Mouse (Mus musculus) neural tube, embryonic 11.5 days (tissue): ENCODE results near the gene Slc25a16. TPM values are rescaled to one million over a fixed set of nuclear protein-coding genes. Genes with fewer than 3 reads are reported as not detected.

Source experiments
- ATAC-seq: fragments of 200-750 bp; cut with Nextera tagmentation; 2 replicates; pipeline ENCODE4 v1.8.0; 2017; ENCODE audit warnings: moderate number of reproducible peaks, mild to moderate bottlenecking, moderate TSS enrichment, moderate library complexity; ENCODE audit not compliant: insufficient read depth, low FRiP score, low TSS enrichment
- DNase-seq: peaks from one replicate; pipeline ENCODE4 v3.0.0-alpha.2; 2015; ENCODE audit warnings: low spot score
- H3K27ac ChIP-seq: fragments of 300-500 bp; sonication (generic); 2 replicates; pipeline ENCODE4 v1.5.1; 2014; ENCODE audit warnings: low read depth, mild to moderate bottlenecking, low read length
- H3K27me3 ChIP-seq: fragments of 300-500 bp; sonication (generic); 2 replicates; pipeline ENCODE4 v1.6.1; 2014; ENCODE audit warnings: mild to moderate bottlenecking, low read length, mixed read lengths; ENCODE audit not compliant: control insufficient read depth, insufficient read depth
- H3K36me3 ChIP-seq: fragments of 300-500 bp; sonication (generic); 2 replicates; pipeline ENCODE4 v1.6.1; 2014; ENCODE audit warnings: mild to moderate bottlenecking, low read length, moderate library complexity, mixed read lengths; ENCODE audit not compliant: control insufficient read depth, insufficient read depth
- H3K4me1 ChIP-seq: fragments of 300-500 bp; sonication (generic); 2 replicates; pipeline ENCODE4 v1.6.1; 2014; ENCODE audit warnings: low read length, mixed read lengths; ENCODE audit not compliant: control insufficient read depth, insufficient read depth
- H3K4me2 ChIP-seq: fragments of 300-500 bp; sonication (generic); 2 replicates; pipeline ENCODE4 v1.6.1; 2014; ENCODE audit warnings: low read depth, mild to moderate bottlenecking, moderate library complexity
- H3K4me3 ChIP-seq: fragments of 300-500 bp; sonication (generic); 2 replicates; pipeline ENCODE4 v1.5.1; 2014; ENCODE audit warnings: low read depth, low read length
- H3K9ac ChIP-seq: fragments of 300-500 bp; sonication (generic); 2 replicates; pipeline ENCODE4 v1.6.1; 2014; ENCODE audit warnings: mild to moderate bottlenecking, low read length
- H3K9me3 ChIP-seq: fragments of 300-500 bp; sonication (generic); 2 replicates; pipeline ENCODE4 v1.6.1; 2016; ENCODE audit warnings: low read length; ENCODE audit not compliant: control insufficient read depth
- WGBS: fragments of 180-500 bp; shearing (Covaris S2); extraction: QIAGEN DNeasy Blood & Tissue Kit; methylation state at CpG from one replicate; pipeline ENCODE4 v1.1.7; 2014; 5-methylcytosine and 5-hydroxymethylcytosine counted together
- polyA plus RNA-seq: library from polyadenylated mRNA; unstranded; fragments of >200 nt; fragmentation: Nextera tagmentation; extraction: Ambion mirVana; gene quantifications from 2 replicates; pipeline ENCODE4 v1.2.1, GENCODE M21; 2014

Slc25a16 gene
- polyA plus RNA-seq, 1 experiment from 2014 or later: 12.1 TPM

DNA sequence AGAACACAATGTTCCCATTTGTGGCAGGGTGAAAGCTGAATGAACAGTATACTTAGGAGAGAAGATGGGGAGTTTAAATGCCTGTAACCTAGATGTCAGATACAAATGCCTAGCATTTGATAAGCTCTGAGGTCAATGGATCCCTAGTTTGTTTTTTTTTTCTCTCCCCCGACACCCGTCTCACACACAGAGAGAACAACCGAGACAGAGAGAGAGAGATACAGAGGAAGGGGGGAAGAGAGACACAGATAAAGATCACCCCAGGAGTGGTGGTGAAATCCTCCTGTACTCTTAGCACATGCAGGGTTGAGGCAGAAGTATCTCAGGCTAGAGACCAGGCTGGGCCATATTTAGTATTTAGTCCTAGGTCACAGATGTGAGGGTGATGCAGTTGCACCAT lies 1.4 kb upstream of the Slc25a16 start:
- ATAC-seq (no peak), DNase-seq (no peak)
- Histone ChIP-seq H3K9me3 (no peaks in the 10 kb centered on the region), H3K4me1 (no peaks in the 10 kb centered on the region), H3K4me2 (no peak overlapping the region), H3K4me3 (no peak overlapping the region), H3K9ac (no peak overlapping the region), H3K27ac (no peak overlapping the region), H3K36me3 (no peaks in the 10 kb centered on the region), H3K27me3 (no peaks in the 10 kb centered on the region)
- 83% methylated on average over 3 of the region's 3 CpGs for WGBS

DNA sequence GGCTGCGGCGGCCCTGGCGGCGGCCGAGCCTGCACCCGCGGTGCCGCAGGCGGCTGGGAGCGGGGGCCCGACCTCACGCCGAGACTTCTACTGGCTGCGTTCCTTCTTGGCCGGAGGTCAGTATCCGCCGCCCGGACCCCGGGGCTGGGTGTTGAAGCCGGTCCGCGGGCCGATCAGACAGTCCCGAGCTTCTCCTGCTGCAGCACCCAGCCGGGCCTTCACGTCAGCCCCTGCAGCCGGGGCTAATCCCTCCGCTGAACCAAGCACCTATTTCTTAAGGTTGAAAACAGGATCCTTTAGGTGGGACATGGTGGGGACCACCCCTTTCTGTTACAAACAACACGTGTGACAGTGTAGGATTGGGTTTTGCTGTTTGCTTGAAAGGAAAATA lies 328 bp downstream of the Slc25a16 start:
- Histone ChIP-seq H3K27me3 (no peaks in the 10 kb centered on the region), H3K36me3 (no peaks in the 10 kb centered on the region), H3K27ac (peak overlapping the region; percentile 72), H3K9me3 (no peaks in the 10 kb centered on the region), H3K4me1 (no peaks in the 10 kb centered on the region), H3K4me3 (peak overlapping the region; percentile 85), H3K9ac (peak overlapping the region; percentile 79), H3K4me2 (peak overlapping the region; percentile 89)
- DNase-seq (no peak), ATAC-seq (peak; percentile 71)
- WGBS: 0% methylated on average over 29 of the region's 29 CpGs

DNA sequence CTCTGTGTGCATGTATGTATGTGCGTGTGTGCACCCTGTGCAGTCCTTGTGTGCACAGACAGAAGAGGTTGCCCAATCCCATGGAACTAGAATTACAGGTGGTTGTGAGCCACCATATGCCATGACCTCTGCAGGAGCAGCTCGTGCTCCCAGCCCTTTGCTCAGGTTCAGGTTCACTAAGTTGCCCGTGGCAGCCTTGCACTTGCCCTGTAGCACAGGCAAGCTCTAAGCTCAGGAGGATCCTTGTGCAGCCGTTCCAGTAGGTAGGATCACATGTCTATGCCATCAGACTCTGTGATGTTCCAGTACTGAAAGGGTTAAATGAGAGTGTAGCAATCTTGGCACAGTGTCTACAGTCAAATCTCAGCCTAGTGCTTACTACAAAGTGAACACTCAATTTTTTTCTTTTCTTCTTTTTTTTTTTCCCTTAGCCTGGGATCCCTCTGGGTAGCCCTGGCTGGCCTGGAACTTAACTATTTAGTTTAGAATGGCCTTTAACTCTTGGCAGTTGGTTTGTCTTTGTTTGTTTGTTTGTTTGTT lies 3.7 kb downstream of the Slc25a16 start:
- no peak for DNase-seq
- Histone ChIP-seq H3K4me1 (no peaks in the 10 kb centered on the region), H3K9me3 (no peaks in the 10 kb centered on the region), H3K4me2 (no peak overlapping the region), H3K27ac (no peak overlapping the region), H3K27me3 (no peaks in the 10 kb centered on the region), H3K4me3 (no peak overlapping the region), H3K36me3 (no peaks in the 10 kb centered on the region; the same call in 1 of the 2 replicates), H3K9ac (no peak overlapping the region)
- 91% methylated on average over 4 of the region's 4 CpGs for WGBS
- no peak for ATAC-seq

DNA sequence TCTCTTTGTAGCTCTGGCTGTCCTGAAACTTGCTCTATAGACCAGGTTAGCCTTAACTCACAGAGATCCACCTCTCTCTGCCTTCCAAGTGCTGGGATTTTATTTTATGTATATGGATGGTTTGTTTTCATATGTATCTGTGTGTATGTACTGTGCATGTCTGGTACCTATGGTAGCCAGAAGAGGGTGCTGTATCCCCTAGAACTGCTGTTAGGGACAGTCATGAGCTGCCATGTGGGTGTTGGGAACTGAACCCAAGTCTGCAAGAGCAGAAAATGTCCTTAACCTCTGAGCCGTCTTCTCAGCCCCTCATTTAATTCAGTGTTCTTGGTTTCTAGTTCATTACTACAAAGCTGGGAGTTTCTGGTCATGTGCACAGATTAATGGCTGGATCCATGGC lies 11.9 kb downstream of the Slc25a16 start:
- Histone ChIP-seq H3K4me3 (no peak overlapping the region), H3K27ac (no peak overlapping the region), H3K4me1 (no peaks in the 10 kb centered on the region), H3K9me3 (no peaks in the 10 kb centered on the region), H3K27me3 (no peaks in the 10 kb centered on the region), H3K36me3 (peaks cover 5% of the 10 kb centered on the region; the same call in 1 of the 2 replicates), H3K9ac (no peak overlapping the region), H3K4me2 (no peak overlapping the region)
- ATAC-seq (no peak), DNase-seq (no peak)
- 83% methylated on average over 1 of the region's 1 CpGs for WGBS

DNA sequence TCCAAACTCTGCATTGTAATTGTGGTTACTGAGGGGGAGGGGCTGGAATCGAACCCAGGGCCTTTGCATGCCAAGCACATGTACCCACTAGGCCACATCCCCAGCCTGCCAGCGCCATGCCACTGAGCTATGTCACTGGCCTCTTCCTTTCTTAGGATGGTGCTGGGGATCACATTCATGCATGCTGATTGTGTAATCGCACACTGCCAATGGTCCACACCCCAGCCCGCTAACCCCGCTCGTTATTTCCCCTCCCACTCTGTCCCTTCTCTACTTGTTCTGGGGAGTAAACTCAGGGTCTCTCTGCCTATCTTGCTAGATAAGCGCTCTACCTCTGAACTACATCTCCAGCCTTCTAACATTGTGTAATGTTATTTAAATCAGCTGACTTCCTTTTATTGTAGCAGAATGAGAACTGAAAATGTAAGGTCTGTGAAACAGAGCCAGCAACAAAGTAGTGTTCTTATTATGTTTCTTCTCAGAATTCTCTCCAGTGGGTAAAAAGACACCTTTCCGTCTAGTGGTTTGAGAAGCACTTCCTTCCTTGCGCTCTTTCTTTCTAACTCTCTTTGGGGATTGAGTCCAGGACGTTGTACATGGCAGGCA lies 24.6 kb downstream of the Slc25a16 start:
- Histone ChIP-seq H3K27ac (no peak overlapping the region), H3K27me3 (no peaks in the 10 kb centered on the region), H3K4me2 (no peak overlapping the region), H3K9ac (no peak overlapping the region), H3K36me3 (peaks cover 2% of the 10 kb centered on the region; the same call in 1 of the 2 replicates), H3K4me1 (0 out of 2 replicates have a peak, but pooled peaks cover 2% of the 10 kb centered on the region), H3K9me3 (no peaks in the 10 kb centered on the region), H3K4me3 (no peak overlapping the region)
- ATAC-seq (no peak), DNase-seq (no peak)
- WGBS: 87% methylated on average over 10 of the region's 10 CpGs

DNA sequence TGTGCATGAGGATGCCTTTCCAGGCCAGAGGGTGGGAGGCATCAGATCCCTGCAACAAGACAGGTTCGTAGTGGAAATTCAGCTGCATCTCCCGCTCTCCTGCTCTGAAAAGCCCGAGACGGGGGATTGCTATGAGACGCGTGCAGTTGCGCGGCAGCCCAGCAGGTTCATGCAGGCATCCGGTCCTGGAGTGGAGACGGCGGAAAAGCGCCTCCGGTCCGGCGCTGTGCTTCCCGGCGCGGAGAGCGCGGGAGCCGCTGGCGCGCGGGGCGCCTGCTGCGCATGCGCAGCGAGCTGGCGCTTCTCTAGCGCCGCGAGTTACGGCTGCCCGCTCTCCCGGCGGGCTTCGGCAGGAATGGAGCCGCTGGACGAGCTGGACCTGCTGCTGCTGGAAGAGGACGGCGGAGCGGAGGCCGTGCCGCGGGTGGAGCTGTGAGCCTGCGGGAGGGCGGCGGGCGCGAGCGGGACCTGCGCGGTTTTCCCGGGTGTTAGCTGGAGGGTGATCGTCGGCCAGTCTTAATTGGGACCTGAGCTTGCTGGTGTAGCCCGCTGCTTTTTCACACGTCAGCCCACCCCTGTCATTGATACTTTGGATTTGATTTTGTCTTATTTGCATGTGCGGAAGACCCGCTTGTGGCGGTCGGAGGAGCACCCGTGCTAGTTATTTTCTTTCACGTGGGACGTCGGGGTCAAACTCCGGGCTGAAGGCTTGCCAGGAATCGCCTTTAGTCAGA lies 26.5 kb downstream of the Slc25a16 start, which contains the start of gene Dna2:
TSS of gene Dna2 (plus strand) at position 289 of the 734 bp plus-strand sequence.
- H3K9ac ChIP-seq: peak within 1 kb of the TSS; percentile 87
- peak within 1 kb of the TSS; percentile 84 for H3K27ac ChIP-seq
- under 1% methylated on average over 68 of the region's 68 CpGs for WGBS
- H3K4me3 ChIP-seq: peak within 1 kb of the TSS; percentile 63
- H3K4me2 ChIP-seq: peak within 1 kb of the TSS; percentile 70
- DNase-seq: peak; percentile 93
- ATAC-seq: peak; percentile 83
- 0 out of 2 replicates have a peak, but pooled peaks cover 2% of the 10 kb centered on the region for H3K4me1 ChIP-seq
- H3K27me3 ChIP-seq: no peaks in the 10 kb centered on the region
- H3K36me3 ChIP-seq: peaks cover 2% of the 10 kb centered on the region; the same call in 1 of the 2 replicates
- H3K9me3 ChIP-seq: no peaks in the 10 kb centered on the region

DNA sequence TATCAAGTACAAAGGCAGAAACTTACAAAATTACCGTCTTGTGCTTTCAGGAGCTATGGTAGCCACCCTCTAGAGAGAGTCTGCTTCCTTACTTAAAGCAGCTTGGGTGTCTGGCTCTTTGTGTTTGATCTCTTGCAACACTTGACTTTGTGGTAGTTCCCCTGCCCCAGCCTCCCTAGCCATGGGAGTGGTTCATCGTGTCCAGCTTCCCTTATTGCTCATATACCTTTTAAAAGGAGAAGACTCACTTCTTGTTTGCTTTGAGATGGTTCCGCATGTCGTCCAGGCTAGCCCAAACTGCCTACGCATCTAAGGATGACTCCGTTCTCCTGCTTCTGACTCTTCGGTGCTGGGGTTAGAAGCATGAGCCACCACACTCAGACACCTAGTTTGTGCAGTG lies 28.1 kb downstream of the Slc25a16 start:
- Histone ChIP-seq H3K4me3 (no peak overlapping the region), H3K4me1 (0 out of 2 replicates have a peak, but pooled peaks cover 2% of the 10 kb centered on the region), H3K27me3 (no peaks in the 10 kb centered on the region), H3K9ac (no peak overlapping the region), H3K36me3 (peaks cover 4% of the 10 kb centered on the region; the same call in 1 of the 2 replicates), H3K4me2 (no peak overlapping the region), H3K9me3 (no peaks in the 10 kb centered on the region), H3K27ac (no peak overlapping the region)
- DNase-seq (no peak), ATAC-seq (no peak)
- WGBS: 92% methylated on average over 7 of the region's 7 CpGs

DNA sequence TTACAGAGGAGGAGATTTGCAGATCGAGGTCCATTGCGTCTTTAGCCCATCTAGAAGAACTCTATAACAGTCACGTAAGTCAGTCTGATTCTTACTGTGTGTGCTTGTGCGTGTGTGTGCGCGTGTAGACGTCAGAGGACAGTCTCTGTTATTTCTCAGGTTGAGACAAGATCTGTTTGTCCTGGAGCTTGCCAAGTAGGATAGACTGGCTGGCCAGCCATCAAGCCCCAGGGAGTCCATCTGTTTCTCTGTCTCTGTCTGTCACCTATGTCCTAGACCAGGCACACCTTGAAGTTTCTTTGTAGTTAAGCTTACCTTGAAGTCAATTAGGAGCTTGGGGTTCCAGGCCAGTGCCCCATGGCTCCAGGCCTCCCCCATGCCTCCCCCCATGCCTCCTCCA lies 43.5 kb downstream of the Slc25a16 start:
- Histone ChIP-seq H3K27ac (no peak overlapping the region), H3K4me3 (no peak overlapping the region), H3K36me3 (peaks cover 13% of the 10 kb centered on the region), H3K9me3 (no peaks in the 10 kb centered on the region), H3K4me2 (no peak overlapping the region), H3K27me3 (no peaks in the 10 kb centered on the region), H3K9ac (no peak overlapping the region), H3K4me1 (no peaks in the 10 kb centered on the region)
- DNase-seq (no peak), ATAC-seq (no peak)
- 95% methylated on average over 7 of the region's 7 CpGs for WGBS
